Mouse (Mus musculus) heart, postnatal 4 days (tissue): ENCODE data around the gene Adipoq. TPM values are rescaled to one million over a fixed set of nuclear protein-coding genes. Genes with fewer than 3 reads are reported as not detected.

Experiments used
- DNase-seq: peaks from one replicate; pipeline ENCODE4 v3.0.0; 2021
- total RNA-seq, 2 experiments: library from RNA; stranded (reverse); gene quantifications; 2 replicates each; pipeline ENCODE4 v1.2.3; 2021

The Adipoq gene
- total RNA-seq, 2 experiments from 2014 or later, result 4.9 to 6.2 TPM

DNA sequence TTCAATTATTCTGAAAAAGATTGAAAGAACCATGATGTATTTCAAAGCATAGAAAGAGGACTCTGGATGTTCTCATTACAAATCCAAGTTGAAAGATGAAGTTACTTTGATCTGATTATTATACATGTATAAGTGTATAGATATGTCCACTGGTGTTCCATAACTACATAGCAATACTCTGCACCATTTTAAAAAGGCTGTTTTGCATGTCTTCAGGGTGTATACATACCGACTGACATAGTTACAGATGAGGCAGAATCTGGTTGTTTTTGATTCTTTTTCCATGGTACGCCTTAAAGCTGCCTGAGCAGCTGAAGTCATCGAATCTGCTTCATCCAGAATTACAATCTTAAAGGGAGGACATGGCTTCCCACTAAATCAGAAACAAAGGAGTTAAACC is 30.9 kb upstream of the Adipoq start:
- DNase-seq, result no peak

DNA sequence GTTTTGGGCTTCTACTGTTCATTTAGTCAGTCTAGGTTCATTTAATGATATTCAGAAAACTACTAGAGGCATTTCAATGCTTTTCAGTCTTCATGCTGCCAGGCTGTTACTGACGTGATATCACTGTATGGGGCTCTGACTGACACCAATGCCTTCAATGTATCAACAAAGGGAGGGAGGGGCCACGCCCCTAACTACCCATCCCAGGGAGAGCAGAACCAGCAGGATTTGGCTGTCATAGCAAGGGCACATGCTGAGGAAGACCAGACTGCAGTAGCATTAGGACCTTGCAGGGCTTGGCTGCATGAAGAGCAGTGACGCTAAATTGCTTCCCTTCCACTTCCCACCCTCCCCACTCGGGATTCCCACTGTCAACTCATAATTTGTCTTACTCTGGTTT is 29.2 kb upstream of the Adipoq start:
- DNase-seq, result no peak

DNA sequence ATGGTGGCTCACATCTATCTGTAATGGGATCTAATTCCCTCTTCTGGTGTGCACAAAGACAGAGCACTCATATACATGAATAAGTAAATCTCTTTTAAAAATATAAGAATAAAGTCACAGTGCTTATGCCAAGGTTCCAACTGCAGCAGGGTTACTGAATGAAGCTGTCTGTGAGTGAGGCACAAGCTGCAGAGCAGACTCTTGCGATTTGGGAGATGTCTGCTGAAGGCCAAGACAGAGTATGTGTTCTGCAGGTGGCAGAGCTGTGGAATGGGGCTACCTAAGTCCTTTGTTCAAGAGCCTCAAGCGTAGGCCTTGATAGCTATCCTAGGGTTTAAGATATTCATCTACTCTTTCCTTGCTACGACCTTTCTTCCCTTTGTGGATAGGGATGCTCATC is 23.9 kb upstream of the Adipoq start:
- DNase-seq, result no peak

DNA sequence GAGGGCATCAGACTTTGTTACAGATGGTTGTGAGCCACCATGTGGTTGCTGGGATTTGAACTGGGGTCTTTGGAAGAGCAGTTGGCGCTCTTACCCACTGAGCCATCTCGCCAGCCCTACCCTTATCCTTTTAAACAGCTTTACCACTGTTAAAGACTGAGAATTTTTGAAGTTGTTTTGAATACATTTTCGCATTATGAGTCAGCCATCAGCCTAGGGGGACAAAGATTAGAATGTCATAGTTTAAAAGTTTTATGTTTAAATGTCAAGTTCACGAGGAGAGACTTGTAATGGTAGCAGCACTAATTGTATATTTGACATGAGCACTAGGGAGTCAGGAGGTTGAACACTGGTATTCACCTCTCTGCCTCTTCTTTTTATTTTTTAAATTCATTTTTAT is 23.2 kb upstream of the Adipoq start:
- no peak for DNase-seq

DNA sequence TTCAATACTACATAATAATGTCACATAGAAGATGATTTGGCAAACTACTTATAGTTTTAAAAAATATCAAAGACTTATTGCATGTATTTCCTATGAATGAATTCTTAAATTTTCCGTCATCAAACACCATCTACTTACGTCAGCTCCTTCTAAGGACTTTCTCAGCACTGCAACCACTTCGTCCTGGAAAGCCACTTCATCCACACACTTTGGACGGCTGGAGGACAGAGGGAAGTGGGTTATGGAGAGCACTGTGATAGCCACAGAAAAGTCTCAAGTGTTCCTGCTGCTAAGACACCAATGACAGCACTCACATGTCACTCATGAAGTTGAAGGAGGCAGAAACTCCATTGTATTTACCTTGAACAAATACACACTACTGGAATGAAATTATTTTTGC is 21.9 kb upstream of the Adipoq start:
- DNase-seq, result no peak

DNA sequence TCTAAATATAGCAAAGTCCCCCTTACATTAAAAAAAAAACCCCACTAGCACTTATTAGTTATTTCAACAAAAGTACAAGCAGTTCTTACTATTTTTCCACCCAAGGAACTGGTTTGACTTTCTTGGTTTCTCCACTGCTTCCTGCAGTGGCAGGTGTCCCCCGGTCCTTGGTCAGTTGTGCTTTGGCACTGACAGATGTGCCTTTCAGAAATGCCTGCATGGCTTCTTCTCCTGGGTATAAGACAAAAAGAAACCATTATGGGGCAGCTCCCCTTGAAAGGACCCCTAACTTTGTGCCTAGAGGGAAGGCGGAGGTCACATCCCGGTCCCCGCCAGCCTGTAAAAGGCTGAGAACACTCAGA is 19.0 kb upstream of the Adipoq start:
- no peak for DNase-seq

DNA sequence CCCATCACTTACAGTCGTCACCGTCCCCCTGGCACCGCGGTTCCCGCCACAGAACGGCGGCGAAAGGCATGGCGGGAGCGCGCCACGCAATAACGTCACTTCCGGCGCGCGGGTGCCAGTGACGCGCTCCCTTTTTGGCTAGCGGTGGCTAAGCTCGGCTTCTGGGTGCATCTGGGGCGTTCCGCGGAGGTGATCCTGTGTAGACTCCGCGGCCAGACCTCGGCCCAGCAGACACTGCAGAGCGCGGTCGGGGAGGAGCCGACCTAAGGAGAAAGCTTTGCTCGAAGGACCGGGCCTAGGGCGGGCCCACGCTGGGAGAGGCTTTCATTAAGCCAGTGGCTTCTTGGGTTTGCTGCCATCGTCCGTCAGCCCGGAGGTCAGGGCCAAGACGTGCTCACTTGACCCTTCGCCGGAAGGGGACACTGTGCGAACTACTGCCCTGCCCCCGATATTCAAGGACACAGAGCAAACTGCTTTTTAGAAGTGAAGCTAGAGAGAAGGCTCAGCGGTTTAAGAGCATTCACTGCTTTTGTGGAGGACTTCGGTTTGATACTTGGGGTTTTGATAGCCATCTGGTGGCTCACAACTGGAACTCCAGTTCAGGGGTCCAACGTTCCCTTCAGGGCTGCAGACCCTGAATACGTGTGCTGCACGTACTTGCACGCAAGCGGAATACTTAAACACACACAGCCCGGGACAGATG is 18.5 kb upstream of the Adipoq start, which contains the start of gene Rfc4:
Rfc4 (minus strand) TSS at position 65 of the 703 bp plus-strand sequence.
- DNase-seq, result peak; percentile 93

DNA sequence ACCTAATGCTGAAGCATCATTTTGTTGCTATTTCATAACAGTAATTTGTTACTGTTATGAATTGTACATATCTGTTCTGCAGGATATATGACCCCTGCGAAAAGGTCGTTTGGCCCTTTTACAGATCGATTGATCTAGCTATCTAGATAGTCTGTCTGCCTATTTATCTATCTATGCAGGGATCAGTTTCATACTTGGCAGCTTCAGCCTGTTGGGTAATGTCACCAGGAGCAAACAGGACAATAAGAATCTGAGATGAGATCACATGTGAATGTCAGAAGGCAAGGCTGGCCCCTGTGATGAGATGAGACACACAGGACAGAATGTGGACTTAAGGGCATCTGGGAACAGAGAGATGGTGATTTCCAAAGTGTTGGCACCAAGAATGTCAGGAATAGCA is 16.0 kb upstream of the Adipoq start:
- no peak for DNase-seq

DNA sequence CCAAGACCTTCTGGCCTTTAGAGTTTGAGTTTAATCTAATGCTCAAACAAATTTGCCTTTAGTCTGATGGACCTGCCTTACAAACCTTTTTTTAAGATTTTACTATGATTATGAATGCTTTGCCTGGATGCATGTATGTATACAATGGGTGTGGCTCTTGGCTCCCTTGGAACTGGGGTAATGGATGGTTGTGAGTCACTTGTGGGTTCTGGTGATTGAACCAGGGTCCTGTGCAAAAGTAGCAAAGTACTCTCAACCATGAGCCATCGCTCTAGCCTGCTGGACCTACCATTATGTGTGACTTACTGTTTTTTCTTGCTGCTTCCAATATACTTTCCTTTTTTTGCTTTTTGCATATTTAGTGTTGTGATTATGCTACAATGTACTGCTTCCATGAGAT is 14.0 kb upstream of the Adipoq start:
- no peak for DNase-seq

DNA sequence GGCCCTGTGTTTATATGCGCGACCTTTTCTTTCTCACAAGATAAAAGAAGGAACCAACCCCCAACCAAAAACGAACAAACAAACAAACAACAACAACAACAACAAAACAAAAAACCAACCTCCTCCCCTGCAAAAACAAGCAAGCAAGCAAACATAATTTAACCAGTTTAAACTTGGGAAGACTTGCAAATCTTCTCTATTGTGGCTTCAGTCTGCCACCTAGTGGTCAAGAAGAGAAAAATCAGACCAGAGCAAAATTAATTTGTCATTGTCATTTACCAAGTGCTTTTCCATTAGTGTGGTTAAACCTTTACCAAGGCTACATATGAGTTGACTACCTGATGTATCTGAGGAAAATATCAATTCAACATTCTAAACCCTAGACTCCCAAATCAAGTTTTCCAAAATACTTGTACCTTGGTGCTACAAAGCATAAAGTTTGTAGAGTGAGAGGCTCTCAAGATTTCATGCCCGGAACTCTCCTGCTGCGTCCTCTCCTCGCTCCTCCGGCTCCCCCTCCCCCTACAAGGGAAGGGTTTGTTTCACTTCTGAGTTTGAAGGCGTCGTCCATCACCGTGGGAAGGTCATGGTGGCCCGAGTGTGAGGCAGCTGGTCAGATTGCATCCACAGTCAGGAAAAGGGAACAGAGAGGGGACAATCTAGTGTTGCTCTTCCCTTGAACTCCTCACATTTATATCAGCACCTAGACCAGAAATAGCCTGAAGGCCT is 10.8 kb upstream of the Adipoq start:
- no peak for DNase-seq

DNA sequence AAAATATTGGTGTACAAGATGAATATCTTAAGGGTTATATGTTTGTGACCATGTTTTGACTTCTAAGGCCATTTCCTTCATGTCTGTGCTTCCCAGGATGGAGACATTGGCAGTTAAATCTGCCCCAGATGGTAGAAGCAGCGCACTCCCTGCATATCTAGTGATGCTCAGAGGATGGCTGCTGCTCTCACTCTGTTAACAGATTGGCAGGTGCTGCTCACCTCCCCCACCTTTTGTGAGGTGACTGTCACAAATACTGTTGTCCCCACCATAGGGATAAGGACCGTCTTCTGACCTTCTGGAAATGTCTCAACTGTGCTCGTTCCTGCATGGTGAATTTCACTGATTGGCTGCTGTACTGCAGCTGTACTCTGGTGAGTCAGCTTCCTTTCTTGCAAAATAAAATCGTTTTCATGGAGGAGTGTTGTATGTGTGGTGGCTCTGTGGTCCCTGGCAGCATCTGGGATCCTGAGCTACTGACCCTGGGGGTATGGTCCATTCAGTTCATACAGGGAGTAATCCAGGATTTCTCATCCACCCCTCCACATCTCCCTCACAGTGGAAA is 9.8 kb upstream of the Adipoq start:
- no peak for DNase-seq

DNA sequence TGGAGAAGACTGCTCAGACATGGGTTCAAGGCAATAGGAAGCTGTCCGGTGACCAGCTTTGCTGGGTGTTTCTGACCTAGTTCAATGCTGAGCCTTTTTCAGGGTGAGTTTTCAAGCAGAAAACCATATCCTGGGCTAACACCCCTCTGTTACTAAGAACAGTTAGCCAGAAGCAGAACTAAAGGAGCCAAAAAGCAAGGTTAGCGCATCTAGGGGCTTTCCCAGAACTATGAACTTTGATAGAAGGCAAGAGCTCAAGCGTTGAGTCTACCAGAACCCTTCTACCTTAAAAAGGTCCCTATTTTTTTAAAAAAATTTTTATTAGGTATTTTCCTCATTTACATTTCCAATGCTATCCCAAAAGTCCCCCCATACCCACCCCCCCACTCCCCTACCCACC is 5.4 kb upstream of the Adipoq start:
- no peak for DNase-seq

DNA sequence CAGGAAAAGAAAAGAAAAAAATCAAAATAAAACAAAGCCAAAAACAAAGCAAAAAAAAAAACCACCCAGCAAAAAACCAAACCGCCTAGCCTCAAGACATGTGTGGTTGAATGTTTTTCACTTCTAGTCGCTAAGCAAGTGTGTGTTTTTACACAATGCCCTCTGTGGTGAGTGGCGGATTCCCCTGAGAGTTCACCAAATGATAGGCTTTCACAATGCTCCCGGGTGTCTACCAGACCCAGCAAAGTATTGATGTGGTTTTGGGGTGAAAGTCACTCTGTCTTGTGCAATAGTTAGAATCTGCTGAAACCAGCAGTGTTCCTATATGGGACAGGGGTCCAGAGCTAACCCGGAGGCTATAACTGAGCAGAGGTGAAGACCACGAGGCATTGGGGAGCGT is 2.0 kb upstream of the Adipoq start:
- no peak for DNase-seq

DNA sequence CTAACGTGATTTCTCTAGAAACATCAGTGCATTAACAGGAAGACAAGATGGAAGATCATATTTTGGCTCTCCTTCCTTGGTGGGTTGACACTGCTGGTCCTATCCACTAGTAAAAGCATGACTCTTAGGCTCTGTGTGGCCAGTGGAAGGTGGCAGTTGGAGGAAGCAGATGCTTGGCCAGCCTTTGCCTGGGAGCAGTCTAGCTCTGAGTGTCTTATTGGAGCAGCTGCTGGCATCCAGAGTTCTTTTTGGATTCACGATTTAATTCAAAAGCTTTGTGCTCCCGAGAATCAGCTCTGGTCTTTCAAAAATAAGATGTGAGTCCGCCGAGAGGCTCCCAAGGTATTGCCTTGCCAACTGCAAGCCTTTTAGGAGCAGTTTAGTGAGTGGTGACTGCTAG is 1.1 kb upstream of the Adipoq start:
- no peak for DNase-seq

DNA sequence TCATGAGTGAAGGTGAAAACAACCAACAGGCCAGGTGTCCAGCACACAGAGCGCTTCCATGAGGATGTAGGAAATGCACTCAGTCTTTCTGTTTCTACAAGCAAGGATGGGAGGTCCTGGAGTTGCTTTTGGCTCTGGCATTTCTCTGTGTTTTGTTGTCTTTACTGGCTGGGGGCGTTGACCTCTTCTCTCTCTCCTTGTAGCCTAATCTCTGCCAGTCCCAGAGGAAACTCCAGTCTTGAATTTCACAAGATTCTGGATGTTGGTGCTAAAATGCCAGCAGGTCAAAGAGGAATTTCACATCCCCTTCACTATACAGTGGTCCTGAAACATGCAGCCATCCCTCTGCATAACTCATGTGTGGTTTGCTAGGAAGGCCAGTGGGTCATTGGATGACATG is 2.6 kb downstream of the Adipoq start:
- DNase-seq, result no peak

DNA sequence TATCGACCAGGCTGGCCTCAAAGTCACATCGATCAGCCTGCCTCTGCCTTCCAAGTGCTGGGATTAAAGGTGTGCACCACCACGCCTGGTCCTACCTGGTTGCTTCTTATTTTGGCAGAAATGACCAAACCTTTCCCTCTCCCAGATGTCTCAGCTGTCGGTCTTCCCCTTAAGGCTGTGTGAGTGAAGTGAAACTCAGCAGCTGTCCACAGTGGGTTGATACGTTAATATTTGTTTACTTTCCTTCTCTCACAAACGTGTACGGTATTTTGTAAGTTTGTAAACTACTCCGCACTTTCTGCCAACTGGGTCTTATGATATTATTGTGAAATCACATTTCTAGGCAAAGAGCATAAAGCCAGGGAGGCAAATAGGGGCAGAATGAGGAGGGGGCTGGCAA is 3.1 kb downstream of the Adipoq start:
- no peak for DNase-seq

DNA sequence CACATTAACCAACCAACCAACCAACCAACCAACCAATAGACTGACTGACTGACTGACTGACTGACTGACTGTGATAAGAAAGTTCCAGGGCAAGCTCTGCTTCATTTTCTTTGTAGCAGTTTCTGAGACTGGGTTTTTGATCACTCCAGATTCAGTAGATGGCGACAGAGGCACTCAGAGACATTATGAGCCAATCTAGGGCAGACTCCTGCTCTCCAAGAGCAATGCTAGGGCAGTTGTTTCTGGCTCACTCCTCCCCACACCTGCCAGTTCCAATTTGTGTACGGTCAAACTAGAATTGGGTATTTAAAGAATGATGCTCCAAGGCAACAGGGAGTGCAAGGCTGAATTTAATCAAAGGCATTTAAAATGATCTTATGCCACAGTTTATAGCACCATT is 5.1 kb downstream of the Adipoq start:
- peak; percentile 49 for DNase-seq

DNA sequence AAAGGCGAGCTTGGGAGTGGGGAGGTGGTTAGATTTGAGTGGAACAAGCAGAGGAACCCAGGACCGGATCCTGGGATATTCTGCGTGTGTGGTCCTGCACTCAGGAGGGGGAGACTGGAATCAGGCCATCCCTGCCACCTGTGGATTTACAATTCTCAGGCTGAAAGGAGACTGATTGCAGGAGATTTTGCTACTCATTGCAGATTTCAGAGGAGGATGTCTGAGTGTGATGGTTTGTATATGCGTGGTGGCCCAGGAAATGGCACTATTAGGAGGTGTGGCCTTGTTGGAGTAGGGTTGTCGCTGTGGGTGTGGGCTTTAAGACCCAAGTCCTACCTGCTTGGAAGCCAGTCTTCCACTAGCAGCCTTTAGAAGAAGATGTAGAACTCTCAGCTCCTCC is 7.9 kb downstream of the Adipoq start:
- DNase-seq, result no peak

DNA sequence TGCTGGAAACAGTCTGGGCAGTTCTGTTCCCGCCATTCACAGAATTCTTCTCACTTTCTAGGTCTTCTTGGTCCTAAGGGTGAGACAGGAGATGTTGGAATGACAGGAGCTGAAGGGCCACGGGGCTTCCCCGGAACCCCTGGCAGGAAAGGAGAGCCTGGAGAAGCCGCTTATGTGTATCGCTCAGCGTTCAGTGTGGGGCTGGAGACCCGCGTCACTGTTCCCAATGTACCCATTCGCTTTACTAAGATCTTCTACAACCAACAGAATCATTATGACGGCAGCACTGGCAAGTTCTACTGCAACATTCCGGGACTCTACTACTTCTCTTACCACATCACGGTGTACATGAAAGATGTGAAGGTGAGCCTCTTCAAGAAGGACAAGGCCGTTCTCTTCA is 10.7 kb downstream of the Adipoq start:
- no peak for DNase-seq

DNA sequence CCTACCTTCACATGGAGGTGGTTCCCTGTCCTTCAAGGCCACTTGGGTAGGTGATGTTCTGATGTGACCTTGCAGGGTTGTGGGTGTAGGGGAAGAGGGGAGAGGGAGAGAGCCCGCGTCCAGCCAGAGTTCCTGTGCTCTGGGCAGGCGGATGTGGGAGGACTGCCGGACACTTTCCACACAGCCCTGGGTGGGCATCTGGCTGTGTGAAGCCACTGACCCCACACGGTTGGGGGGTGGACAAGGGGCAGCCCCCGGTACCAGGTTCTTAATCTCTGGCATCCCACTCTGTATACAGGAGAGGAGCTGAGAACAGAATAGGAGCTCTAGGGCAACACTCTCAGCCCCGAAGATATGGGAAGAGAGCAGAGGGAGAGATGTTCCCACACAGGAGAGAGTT is 12.0 kb downstream of the Adipoq start:
- DNase-seq, result no peak

DNA sequence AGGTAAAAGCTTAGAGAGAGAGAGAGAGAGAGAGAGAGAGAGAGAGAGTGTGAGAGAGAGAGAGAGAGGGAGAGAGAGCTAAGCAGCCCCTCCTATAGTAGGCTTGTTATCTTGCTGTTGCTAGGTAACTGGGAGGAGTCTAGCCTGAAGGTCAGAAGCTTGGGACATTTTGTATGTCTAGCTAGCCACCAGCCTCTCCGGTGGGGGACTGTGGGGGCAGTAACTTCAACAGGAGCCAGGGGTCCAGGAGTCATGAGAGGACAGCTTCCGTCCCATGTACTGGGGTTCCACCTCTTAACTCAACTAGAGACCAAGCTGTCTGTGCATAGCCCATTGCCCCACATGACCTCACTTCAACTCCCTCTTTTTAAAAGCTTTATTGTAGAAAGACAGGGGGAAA is 12.6 kb downstream of the Adipoq start:
- DNase-seq, result no peak

DNA sequence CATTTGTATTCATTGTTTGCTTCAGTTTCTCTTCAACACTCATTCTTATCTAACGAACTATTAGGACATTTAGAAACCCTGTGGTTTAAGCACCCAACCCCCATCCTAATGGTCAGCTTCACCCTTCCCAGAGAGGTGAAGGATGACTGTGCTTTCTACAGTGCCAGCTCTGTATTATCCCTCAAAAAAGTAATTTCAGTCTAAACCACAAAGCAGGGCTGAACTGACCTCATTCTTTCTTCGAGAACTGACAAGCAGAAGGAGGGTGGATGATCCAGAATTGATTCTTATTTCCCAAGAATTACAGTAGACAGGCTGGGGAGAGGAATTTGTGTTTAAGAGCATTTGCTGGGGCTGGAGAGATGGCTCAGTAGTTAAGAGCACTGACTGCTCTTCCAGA is 13.4 kb downstream of the Adipoq start:
- DNase-seq, result no peak

DNA sequence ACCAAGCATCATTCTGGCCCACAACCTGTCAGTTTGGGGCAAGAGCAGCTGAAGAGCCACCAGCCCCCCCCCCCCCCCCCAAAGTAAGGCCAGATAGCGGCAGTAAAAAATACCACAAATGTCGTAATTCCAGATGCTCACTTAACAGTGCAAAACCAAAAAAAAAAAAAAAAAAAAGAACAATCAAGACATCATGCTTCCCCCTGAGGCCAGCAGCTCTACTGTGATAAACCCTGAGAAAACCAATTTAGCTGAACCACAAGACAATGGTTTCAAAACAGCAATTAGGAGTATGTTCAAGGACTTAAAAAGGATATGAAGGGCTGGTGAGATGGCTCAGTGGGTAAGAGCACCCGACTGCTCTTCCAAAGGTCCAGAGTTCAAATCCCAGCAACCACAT is 15.8 kb downstream of the Adipoq start:
- DNase-seq, result no peak

DNA sequence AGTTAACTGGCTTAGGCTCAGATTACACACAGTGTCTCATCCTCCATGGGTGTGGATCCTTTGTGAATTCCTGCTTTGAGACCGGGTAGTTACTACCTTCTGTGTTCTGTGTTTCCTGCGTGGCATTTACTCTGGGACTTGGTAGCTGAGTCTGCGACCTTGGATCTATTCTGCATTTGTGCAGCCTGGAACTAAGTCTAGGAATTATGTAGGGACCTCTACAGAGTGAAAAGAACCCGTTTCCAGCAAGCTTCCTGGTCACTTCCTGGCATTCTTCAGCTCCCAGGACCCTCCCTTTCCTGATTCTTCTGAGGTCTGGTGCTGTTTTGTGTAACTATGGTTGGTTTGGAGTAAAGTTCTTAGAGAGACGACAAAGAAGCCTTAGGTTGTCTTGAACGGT is 18.1 kb downstream of the Adipoq start:
- no peak for DNase-seq
